Mouse (Mus musculus): ENCODE results near the gene Mars. TPM values are rescaled to one million over a fixed set of nuclear protein-coding genes. Genes with fewer than 3 reads are reported as not detected.
A peak's percentile ranks its signal among the peaks of the same experiment; 100 is the strongest.

Gene Mars
- total and polyA plus RNA-seq, 3 experiments: 147 to 195 TPM; not detected in 1

DNA sequence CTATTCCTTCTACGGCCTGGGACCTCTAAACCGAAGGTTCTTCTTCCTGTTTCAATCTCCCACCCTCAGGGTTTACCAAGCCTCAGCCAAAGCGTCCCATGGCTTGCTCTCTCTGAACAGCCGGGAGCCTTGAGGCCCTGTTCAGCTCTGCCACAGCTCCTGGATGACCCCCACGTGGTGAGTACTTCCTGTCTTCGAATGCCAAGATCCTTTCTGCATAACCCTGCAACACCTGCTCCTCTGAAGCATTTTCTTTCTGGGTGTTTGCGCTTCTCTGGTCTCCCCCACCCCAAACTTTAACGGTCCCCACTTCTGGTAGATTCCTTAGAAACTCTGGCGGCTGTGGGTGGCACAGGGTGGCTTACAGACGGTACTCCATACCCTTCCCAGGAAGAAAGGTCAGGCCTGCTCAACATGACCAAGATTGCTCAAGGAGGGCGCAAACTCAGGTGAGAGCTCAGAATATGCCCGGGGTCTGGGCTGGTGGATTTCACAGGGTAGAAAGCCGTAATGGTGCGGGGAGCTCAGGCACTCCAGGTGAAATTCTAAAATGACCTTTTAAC is 13.9 kb upstream of the Mars start:
- no peak for DNase-seq (ENCODE audit: low read depth, low spot score)
- no peaks in the 10 kb centered on the region for H3K27me3 ChIP-seq (ENCODE audit: control insufficient read depth in 1 of 2, insufficient read depth in 2 of 2, low read length in 2 of 2)
- peaks cover 2% of the 10 kb centered on the region; the same call in 1 of the 2 replicates for H3K79me2 ChIP-seq (ENCODE audit: control insufficient read depth, insufficient read depth, low read length, poor library complexity)
- no peak overlapping the region for H3K27ac ChIP-seq (ENCODE audit: control insufficient read depth, low read depth, low read length)
- H3K4me1 ChIP-seq (ENCODE audit: control insufficient read depth in 1 of 2, insufficient read depth in 2 of 2, low read length in 2 of 2): peaks cover 8 to 15% of the 10 kb centered on the region in 2 experiments
- H3K36me3 ChIP-seq (ENCODE audit: control insufficient read depth in 1 of 2, insufficient read depth in 2 of 2, low read length in 2 of 2): peaks cover 0 to 8% of the 10 kb centered on the region in 2 experiments; a peak in 2 of 4 replicates
- no peak for TF ChIP-seq ETS1 (IDR thresholded peaks at IDR 0.05; ENCODE audit: low read depth, low read length)
- no peak for TF ChIP-seq USF1 (IDR thresholded peaks at IDR 0.05; ENCODE audit: low read depth, low read length)
- no peak for TF ChIP-seq POLR2AphosphoS5 (IDR thresholded peaks at IDR 0.05; ENCODE audit: borderline replicate concordance, low read depth, low read length)
- TF ChIP-seq MXI1 (IDR thresholded peaks at IDR 0.05; ENCODE audit: low read depth, low read length): no peak
- no peak for TF ChIP-seq HCFC1 (IDR thresholded peaks at IDR 0.05; ENCODE audit: low read depth, low read length)
- no peak for TF ChIP-seq BHLHE40 (IDR thresholded peaks at IDR 0.05; ENCODE audit: borderline replicate concordance, low read depth, low read length)
- TF ChIP-seq SIN3A (IDR thresholded peaks at IDR 0.05; ENCODE audit: low read length): no peak
- no peak for TF ChIP-seq USF2 (IDR thresholded peaks at IDR 0.05; ENCODE audit: borderline replicate concordance in 1 of 2, insufficient read depth in 1 of 2, low read depth in 1 of 2, low read length in 2 of 2)
- TF ChIP-seq JUND (IDR thresholded peaks at IDR 0.05; ENCODE audit: low read depth, low read length): no peak
- TF ChIP-seq RAD21 (IDR thresholded peaks at IDR 0.05; ENCODE audit: low read depth, low read length): no peak
- TF ChIP-seq CTCF (IDR thresholded peaks at IDR 0.05 in 2 of 3, conservative IDR thresholded peaks at IDR 0.05 in 1 of 3; ENCODE audit: control insufficient read depth in 1 of 3, insufficient read depth in 1 of 3, low read depth in 2 of 3, low read length in 3 of 3, poor library complexity in 1 of 3, severe bottlenecking in 1 of 3): no peak
- no peak for TF ChIP-seq ZNF384 (IDR thresholded peaks at IDR 0.05; ENCODE audit: low read depth, low read length)
- TF ChIP-seq MYC (IDR thresholded peaks at IDR 0.05; ENCODE audit: low read depth, low read length): no peak
- TF ChIP-seq ZMIZ1 (IDR thresholded peaks at IDR 0.05; ENCODE audit: low read depth, low read length): no peak
- no peak for TF ChIP-seq POLR2AphosphoS2 (IDR thresholded peaks at IDR 0.05; ENCODE audit: low read length)
- TF ChIP-seq TCF12 (IDR thresholded peaks at IDR 0.05; ENCODE audit: low read depth, low read length): no peak
- TF ChIP-seq ZKSCAN1 (IDR thresholded peaks at IDR 0.05; ENCODE audit: low read depth, low read length): no peak
- TF ChIP-seq NRF1 (IDR thresholded peaks at IDR 0.05; ENCODE audit: insufficient read depth, low read depth, low read length, poor library complexity, severe bottlenecking): no peak
- TF ChIP-seq UBTF (IDR thresholded peaks at IDR 0.05; ENCODE audit: borderline replicate concordance, insufficient read depth, low read depth, low read length): no peak
- H3K9ac ChIP-seq (ENCODE audit: control insufficient read depth, low read depth, low read length, poor library complexity, severe bottlenecking): no peak overlapping the region
- no peaks in the 10 kb centered on the region for H3K9me3 ChIP-seq (replicated peaks; ENCODE audit: insufficient read depth, low read length)
- H3K4me3 ChIP-seq (ENCODE audit: control insufficient read depth in 1 of 2, insufficient read depth in 1 of 2, low read depth in 2 of 2, low read length in 2 of 2): no peak overlapping the region

DNA sequence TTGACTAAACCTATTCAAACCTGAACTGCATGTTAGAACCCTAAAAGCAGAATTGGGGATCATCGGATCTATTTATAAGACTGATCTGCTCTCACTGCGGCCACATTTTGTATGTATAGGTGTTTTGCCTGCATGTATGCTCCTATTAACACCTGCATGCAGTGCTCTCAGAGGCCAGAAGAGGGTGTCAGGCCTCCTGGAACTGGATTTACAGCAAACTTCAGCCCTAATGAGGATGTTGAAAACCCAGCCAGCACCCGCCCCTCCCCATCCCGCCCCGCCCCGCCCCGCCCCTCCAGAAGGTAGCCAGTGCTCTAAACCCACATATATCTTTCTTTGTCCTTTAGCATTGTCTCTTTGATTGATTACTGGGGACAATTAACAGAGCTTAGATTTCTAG is 12.9 kb upstream of the Mars start:
- no peaks in the 10 kb centered on the region for H3K9me3 ChIP-seq (replicated peaks; ENCODE audit: insufficient read depth, low read length)
- no peaks in the 10 kb centered on the region for H3K27me3 ChIP-seq (ENCODE audit: control insufficient read depth in 1 of 2, insufficient read depth in 2 of 2, low read length in 2 of 2)
- H3K4me3 ChIP-seq (ENCODE audit: control insufficient read depth in 1 of 2, insufficient read depth in 1 of 2, low read depth in 2 of 2, low read length in 2 of 2): peak overlapping the region; percentile 53 to 89
- H3K27ac ChIP-seq (ENCODE audit: control insufficient read depth, low read depth, low read length): no peak overlapping the region
- DNase-seq (ENCODE audit: low read depth, low spot score): peak; percentile 91
- H3K79me2 ChIP-seq (ENCODE audit: control insufficient read depth, insufficient read depth, low read length, poor library complexity): peaks cover 2% of the 10 kb centered on the region; the same call in 1 of the 2 replicates
- H3K9ac ChIP-seq (ENCODE audit: control insufficient read depth, low read depth, low read length, poor library complexity, severe bottlenecking): no peak overlapping the region
- peaks cover 0 to 8% of the 10 kb centered on the region in 2 experiments; a peak in 2 of 4 replicates for H3K36me3 ChIP-seq (ENCODE audit: control insufficient read depth in 1 of 2, insufficient read depth in 2 of 2, low read length in 2 of 2)
- peaks cover 8 to 15% of the 10 kb centered on the region in 2 experiments for H3K4me1 ChIP-seq (ENCODE audit: control insufficient read depth in 1 of 2, insufficient read depth in 2 of 2, low read length in 2 of 2)
- TF ChIP-seq POLR2AphosphoS5 (IDR thresholded peaks at IDR 0.05; ENCODE audit: borderline replicate concordance, low read depth, low read length) (no peak), UBTF (IDR thresholded peaks at IDR 0.05; ENCODE audit: borderline replicate concordance, insufficient read depth, low read depth, low read length) (no peak), RCOR1 (IDR thresholded peaks at IDR 0.05; ENCODE audit: low read depth, low read length) (0 out of 2 replicates have a peak, but pooled peaks have one; percentile 8), POLR2A (IDR thresholded peaks at IDR 0.05; ENCODE audit: control insufficient read depth in 1 of 2, insufficient read depth in 1 of 2, low read depth in 1 of 2, low read length in 2 of 2, poor library complexity in 1 of 2) (no peak), MAZ (IDR thresholded peaks at IDR 0.05; ENCODE audit: low read depth, low read length) (no peak; the same call in 1 of the 2 replicates), BHLHE40 (IDR thresholded peaks at IDR 0.05; ENCODE audit: borderline replicate concordance, low read depth, low read length) (no peak), ZMIZ1 (IDR thresholded peaks at IDR 0.05; ENCODE audit: low read depth, low read length) (no peak), HCFC1 (IDR thresholded peaks at IDR 0.05; ENCODE audit: low read depth, low read length) (0 out of 2 replicates have a peak, but pooled peaks have one; percentile 44), MAX (IDR thresholded peaks at IDR 0.05; ENCODE audit: low read length) (peak; percentile 38; the same call in 1 of the 2 replicates), MYC (IDR thresholded peaks at IDR 0.05; ENCODE audit: low read depth, low read length) (0 out of 2 replicates have a peak, but pooled peaks have one; percentile 40), EP300 (IDR thresholded peaks at IDR 0.05; ENCODE audit: low read depth in 1 of 2, low read length in 2 of 2) (no peak), NRF1 (IDR thresholded peaks at IDR 0.05; ENCODE audit: insufficient read depth, low read depth, low read length, poor library complexity, severe bottlenecking) (no peak), SIN3A (IDR thresholded peaks at IDR 0.05; ENCODE audit: low read length) (peak; percentile 45; the same call in 1 of the 2 replicates), ETS1 (IDR thresholded peaks at IDR 0.05; ENCODE audit: low read depth, low read length) (no peak), MAFK (IDR thresholded peaks at IDR 0.05; ENCODE audit: borderline replicate concordance, low read depth, low read length) (no peak), JUND (IDR thresholded peaks at IDR 0.05; ENCODE audit: low read depth, low read length) (no peak), TAL1 (IDR thresholded peaks at IDR 0.05; ENCODE audit: low read length) (no peak), TBP (IDR thresholded peaks at IDR 0.05; ENCODE audit: low read depth, low read length) (no peak), ZNF384 (IDR thresholded peaks at IDR 0.05; ENCODE audit: low read depth, low read length) (no peak), USF1 (IDR thresholded peaks at IDR 0.05; ENCODE audit: low read depth, low read length) (no peak)
